Mouse (Mus musculus) heart, embryonic 10.5 days (tissue): ENCODE measurements around the gene Chil1. TPM values are rescaled to one million over a fixed set of nuclear protein-coding genes. Genes with fewer than 3 reads are reported as not detected.

ENCODE experiments used
- DNase-seq: peaks from one replicate; pipeline ENCODE4 v3.0.0-alpha.2; 2017; ENCODE audit warnings: low spot score
- H3K27ac ChIP-seq: fragments of 300-500 bp; sonication (generic); 2 replicates; pipeline ENCODE4 v1.5.1; 2016; ENCODE audit warnings: mild to moderate bottlenecking
- H3K27me3 ChIP-seq: fragments of 300-500 bp; sonication (generic); 2 replicates; pipeline ENCODE4 v1.6.1; 2016; ENCODE audit warnings: mild to moderate bottlenecking; ENCODE audit not compliant: poor library complexity, insufficient read depth, severe bottlenecking
- H3K36me3 ChIP-seq: fragments of 300-500 bp; sonication (generic); 2 replicates; pipeline ENCODE4 v1.6.1; 2016; ENCODE audit warnings: mild to moderate bottlenecking, moderate library complexity
- H3K4me1 ChIP-seq: fragments of 300-500 bp; sonication (generic); 2 replicates; pipeline ENCODE4 v1.6.1; 2016; ENCODE audit warnings: mild to moderate bottlenecking
- H3K4me3 ChIP-seq: fragments of 300-500 bp; sonication (generic); 2 replicates; pipeline ENCODE4 v1.5.1; 2016; ENCODE audit warnings: mild to moderate bottlenecking, moderate library complexity
- H3K9me3 ChIP-seq: fragments of 300-500 bp; sonication (generic); 2 replicates; pipeline ENCODE4 v1.6.1; 2016; ENCODE audit warnings: mild to moderate bottlenecking, moderate library complexity
- WGBS: fragments of 180-500 bp; shearing (Covaris S2); methylation state at CpG from one replicate; pipeline ENCODE4 v1.1.7; 2016; 5-methylcytosine and 5-hydroxymethylcytosine counted together
- polyA plus RNA-seq: library from polyadenylated mRNA; unstranded; fragments of >200 nt; fragmentation: Nextera tagmentation; extraction: Ambion mirVana; gene quantifications from 2 replicates; pipeline ENCODE4 v1.2.1, GENCODE M21; 2016

Chil1 gene
- polyA plus RNA-seq, 1 experiment from 2014 or later = 1.1 TPM

DNA sequence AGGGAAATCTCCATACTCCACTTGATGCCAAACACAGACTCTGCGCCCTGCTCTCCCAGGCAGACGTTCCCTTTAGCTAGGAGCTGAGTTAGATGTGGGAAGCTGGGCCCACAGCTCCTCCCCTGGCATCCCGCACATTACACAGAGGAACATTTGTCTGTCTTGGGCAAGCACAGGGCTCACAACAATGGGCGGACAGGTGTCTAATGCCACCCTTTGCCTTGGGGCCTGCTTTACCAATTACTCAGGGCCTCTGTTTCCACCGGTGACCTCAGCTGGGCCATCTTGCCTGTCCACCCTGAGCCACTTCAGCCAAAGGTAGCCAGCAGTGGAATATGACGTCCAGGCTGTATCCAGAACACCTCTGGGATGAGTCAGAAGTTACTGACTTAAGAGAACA lies 20.6 kb upstream of the Chil1 start:
- DNase-seq = no peak
- Histone ChIP-seq H3K9me3 (no peaks in the 10 kb centered on the region), H3K27me3 (peaks cover 5% of the 10 kb centered on the region), H3K4me1 (no peaks in the 10 kb centered on the region), H3K27ac (no peak overlapping the region), H3K36me3 (no peaks in the 10 kb centered on the region), H3K4me3 (no peak overlapping the region)
- WGBS = 76% methylated on average over 6 of the region's 6 CpGs

DNA sequence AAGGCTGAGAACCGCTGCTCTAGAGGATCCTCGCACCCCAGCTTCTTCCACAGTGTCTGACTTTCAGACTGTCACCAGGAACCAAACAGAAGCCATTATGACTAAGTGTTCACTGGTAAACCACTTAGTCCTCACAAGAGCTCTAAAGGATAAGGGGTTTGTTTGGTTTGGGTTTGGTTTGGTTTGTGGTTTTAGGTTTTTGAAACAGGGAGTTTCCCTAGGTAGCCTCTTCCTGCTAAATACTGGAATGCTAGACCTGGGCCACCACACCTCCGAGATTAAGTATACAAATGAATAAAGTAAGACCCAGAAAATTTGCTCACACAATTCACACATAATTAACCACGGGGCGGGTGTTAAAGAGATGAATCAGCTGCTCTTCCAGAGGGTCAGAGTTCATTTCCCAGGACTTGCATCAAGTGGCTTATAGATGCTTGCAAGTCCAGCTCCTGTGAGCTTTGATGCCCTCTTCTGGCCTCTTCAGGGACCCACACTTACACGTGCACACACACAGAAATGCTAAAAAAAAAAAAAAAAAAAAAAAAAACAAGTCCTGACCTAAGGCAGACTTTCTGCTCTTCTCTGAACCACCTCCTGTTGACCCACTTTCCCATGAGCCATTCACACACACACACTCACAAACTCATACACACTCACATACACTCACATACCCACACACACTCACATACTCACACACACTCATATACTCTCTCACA lies 19.3 kb upstream of the Chil1 start:
- no peaks in the 10 kb centered on the region for H3K36me3 ChIP-seq
- no peaks in the 10 kb centered on the region for H3K9me3 ChIP-seq
- H3K4me1 ChIP-seq = peaks cover 4% of the 10 kb centered on the region
- H3K27ac ChIP-seq = no peak overlapping the region
- DNase-seq = no peak
- H3K4me3 ChIP-seq = no peak overlapping the region
- WGBS = 80% methylated on average over 6 of the region's 6 CpGs
- H3K27me3 ChIP-seq = peaks cover 5% of the 10 kb centered on the region

DNA sequence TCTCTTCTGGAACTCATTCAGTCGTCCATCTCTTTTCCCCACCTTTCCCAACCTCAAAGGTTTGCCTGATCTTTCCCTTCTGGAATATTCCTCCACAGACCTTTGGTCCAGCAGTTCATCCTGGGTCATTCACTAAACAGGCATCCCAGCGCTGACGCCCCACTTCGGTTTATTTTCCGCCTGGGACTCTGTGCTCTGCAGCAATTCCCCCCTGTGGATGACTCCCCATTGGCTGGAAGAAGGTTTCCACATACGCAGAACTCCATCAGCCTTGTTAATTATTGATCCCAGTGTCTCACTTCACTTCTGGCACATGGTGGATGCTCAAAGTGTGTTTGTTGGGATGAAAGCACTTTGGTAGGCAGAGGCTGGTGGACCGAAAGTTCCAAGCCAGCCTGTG lies 18.5 kb upstream of the Chil1 start:
- Histone ChIP-seq H3K4me3 (no peak overlapping the region), H3K27me3 (peaks cover 5% of the 10 kb centered on the region), H3K36me3 (no peaks in the 10 kb centered on the region), H3K4me1 (peaks cover 12% of the 10 kb centered on the region), H3K9me3 (no peaks in the 10 kb centered on the region), H3K27ac (no peak overlapping the region)
- 87% methylated on average over 7 of the region's 7 CpGs for WGBS
- DNase-seq = no peak

DNA sequence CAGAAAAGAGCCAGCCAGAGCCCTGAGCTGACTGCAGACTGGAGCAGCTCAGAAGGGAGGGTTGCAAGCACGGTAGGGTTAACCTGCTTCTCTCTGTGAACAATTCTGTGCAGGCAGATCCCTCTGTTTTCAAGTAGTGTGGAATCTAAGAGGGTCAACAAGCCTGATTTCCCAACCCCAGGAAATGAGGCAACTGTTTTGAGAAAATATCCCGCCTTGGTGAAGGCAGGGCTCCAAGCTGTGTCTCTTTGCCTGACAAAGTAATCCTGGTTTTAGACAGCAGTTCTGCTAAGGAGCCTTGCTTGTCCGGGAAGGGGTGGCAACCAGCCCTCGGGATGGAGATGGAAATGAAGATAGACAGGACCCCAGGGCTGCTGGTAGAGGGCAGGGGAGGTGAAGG lies 17.5 kb upstream of the Chil1 start:
- Histone ChIP-seq H3K9me3 (no peaks in the 10 kb centered on the region), H3K4me3 (no peak overlapping the region), H3K4me1 (peaks cover 15% of the 10 kb centered on the region), H3K36me3 (no peaks in the 10 kb centered on the region), H3K27ac (no peak overlapping the region), H3K27me3 (peaks cover 5% of the 10 kb centered on the region)
- no peak for DNase-seq
- 71% methylated on average over 4 of the region's 4 CpGs for WGBS

DNA sequence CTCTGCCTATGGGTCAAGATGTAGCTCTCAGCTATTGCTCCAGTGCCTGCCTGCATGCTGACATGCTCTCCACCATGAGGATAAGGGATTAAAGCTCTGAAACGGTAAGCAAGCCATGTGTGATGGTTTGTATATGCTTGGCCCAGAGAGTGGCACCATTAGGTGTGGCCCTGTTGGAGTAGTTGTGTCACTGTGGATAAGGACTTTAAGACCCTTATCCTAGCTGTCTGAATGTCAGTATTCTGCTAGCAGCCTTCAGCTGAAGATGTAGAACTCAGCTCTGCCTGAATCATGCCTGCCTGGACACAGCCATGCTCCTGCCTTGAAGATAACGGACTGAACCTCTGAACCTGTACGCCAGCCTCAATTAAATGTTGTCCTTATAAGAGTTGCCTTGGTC lies 15.4 kb upstream of the Chil1 start:
- Histone ChIP-seq H3K27ac (no peak overlapping the region), H3K9me3 (no peaks in the 10 kb centered on the region), H3K4me1 (peaks cover 15% of the 10 kb centered on the region), H3K4me3 (no peak overlapping the region), H3K27me3 (no peaks in the 10 kb centered on the region), H3K36me3 (no peaks in the 10 kb centered on the region)
- DNase-seq = no peak
- 89% methylated on average over 3 of the region's 3 CpGs for WGBS

DNA sequence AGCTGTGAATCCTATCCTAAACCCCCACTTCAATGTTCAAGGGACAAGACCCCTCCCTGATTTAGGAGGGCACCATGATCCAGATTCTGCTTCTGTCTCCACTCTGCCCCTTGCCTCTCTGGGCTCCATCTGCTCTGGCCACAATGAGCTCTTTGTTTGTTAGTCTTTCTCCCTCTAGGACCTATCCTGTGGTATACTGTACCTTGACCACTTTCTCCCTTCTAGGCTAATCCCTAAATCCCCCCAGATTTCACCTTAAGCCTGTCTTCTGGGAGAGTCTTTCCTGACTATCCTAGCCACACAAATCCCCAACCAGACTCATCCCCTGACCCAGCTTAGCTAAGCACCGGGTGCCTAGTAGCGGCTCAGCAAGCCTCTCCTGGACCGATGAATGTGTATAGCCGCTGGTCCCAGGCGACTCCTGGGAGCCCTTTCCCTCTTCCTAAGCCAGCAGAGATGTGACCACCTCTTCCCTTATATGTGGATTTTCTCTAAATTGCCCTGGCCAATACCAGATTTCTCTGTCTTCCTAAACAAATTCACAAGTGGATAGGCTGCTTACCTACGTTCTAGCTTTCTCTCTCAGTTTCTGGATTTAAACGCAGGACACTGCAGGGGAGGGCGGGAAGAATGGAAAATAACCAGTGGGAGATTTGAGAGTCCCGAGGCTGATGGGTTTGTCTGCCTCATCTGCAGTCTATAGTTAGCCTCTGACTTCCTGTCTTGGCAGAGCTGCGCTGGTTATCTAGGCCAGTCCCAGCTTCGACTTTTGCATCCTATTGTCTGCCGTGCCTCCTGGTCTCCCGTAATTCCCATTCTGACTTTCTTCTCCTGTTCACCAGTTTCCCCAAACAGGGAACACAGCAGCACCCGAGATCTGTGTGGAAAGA lies 14.3 kb upstream of the Chil1 start:
- no peak overlapping the region for H3K4me3 ChIP-seq
- DNase-seq = no peak
- H3K4me1 ChIP-seq = peaks cover 15% of the 10 kb centered on the region
- H3K27me3 ChIP-seq = no peaks in the 10 kb centered on the region
- WGBS = 40% methylated on average over 14 of the region's 14 CpGs
- H3K36me3 ChIP-seq = no peaks in the 10 kb centered on the region
- no peaks in the 10 kb centered on the region for H3K9me3 ChIP-seq
- H3K27ac ChIP-seq = peak overlapping the region; percentile 17; the same call in 1 of the 2 replicates

DNA sequence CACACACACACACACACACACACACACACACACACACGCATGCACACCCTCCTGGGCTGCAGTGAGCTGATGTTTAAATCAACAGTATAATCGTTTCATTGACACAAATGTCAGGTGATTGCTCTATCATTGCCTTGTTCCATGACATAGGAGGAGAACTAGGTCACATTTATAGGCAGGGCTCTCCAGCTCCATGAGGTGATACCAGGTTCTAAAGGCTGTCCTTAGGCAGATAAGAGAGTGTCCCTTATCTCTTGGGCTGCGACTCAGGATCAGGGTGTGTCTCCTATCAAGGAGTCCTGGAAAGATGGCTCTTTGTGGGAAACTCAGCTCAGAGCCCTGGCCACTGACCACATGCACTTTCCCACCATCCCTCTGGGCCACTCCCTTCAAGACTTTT lies 13.4 kb upstream of the Chil1 start:
- no peaks in the 10 kb centered on the region for H3K9me3 ChIP-seq
- H3K27ac ChIP-seq = no peak overlapping the region
- peaks cover 15% of the 10 kb centered on the region for H3K4me1 ChIP-seq
- 50% methylated on average over 3 of the region's 3 CpGs for WGBS
- H3K27me3 ChIP-seq = no peaks in the 10 kb centered on the region
- no peak overlapping the region for H3K4me3 ChIP-seq
- no peak for DNase-seq
- H3K36me3 ChIP-seq = no peaks in the 10 kb centered on the region

DNA sequence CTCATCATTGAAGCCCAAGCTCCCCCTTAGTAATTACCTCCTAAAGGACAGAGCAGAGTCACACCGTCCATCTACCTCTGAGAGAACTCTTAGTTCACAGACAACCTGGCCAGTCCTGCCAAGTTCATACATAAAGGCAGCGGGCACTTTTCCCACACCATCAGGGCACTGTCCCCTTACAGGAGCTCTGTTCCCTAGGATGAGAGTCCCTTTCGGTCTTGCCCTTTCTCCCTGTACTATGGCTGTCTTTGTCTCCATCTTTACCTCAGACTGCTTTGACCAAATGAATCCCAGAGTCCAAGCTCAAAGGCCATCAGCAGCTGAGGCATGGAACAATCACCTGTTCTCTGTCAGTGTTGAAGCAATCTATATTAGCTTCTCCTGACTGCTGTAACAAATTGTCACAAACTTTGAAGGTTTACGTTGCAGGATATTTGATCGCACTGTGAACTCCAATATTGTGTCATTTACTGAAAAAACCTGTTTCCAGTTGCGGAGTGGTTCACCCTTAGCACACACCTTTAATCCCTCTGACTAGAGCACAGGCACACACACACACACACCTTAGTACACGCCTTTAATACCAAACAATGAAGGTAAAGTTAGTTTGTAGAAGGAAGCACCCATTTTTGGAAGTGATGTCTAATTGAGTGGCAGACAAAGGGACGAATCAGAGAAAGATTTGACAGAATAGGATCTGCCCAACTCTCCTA lies 12.8 kb upstream of the Chil1 start:
- DNase-seq = no peak
- 91% methylated on average over 8 of the region's 8 CpGs for WGBS
- H3K27me3 ChIP-seq = no peaks in the 10 kb centered on the region
- H3K36me3 ChIP-seq = no peaks in the 10 kb centered on the region
- H3K27ac ChIP-seq = no peak overlapping the region
- H3K4me1 ChIP-seq = peaks cover 15% of the 10 kb centered on the region
- no peak overlapping the region for H3K4me3 ChIP-seq
- no peaks in the 10 kb centered on the region for H3K9me3 ChIP-seq

DNA sequence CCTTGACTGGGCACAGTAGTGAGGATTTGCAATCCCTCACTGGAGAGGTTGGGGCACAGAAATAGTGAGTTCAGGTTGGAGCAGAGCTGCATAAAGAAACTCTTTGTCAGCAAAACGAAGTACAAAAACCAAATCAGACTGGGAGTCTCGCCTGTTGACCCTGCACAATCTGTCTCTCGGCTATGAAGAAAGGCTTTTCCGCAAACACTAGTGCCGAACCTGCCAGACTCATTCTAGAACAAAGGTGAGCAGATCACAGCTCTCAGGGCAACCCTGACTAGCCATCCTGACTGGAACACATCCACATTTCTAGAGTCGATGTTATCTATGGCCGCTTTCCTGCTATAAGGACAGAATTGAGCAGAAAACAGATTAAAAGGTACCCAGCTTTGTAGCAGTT lies 8.9 kb upstream of the Chil1 start:
- WGBS = 69% methylated on average over 7 of the region's 7 CpGs
- Histone ChIP-seq H3K36me3 (no peaks in the 10 kb centered on the region), H3K27me3 (no peaks in the 10 kb centered on the region), H3K4me3 (no peak overlapping the region), H3K27ac (no peak overlapping the region), H3K9me3 (no peaks in the 10 kb centered on the region), H3K4me1 (peaks cover 7% of the 10 kb centered on the region)
- DNase-seq = no peak

DNA sequence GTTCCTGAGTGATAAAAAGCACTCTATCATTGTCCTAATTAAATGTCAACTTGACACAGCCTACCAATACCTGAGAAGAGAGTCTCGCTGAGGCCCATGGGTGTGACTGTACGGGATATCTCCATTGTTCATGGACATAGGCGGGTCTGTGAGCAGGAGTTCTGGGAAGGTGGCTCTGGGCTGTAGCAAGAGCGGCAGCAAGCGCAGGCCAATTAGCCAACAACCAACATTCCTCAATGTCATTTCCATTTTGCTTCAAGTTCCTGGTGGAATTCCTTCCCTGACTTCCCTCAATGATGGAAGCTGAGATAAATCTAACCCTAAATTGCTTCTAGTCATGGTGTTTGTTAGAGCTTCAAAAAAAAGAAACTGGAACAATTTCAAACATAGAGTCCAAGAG lies 4.0 kb upstream of the Chil1 start:
- Histone ChIP-seq H3K27ac (no peak overlapping the region), H3K27me3 (0 out of 2 replicates have a peak, but pooled peaks cover 6% of the 10 kb centered on the region), H3K36me3 (no peaks in the 10 kb centered on the region), H3K4me3 (no peak overlapping the region), H3K9me3 (no peaks in the 10 kb centered on the region), H3K4me1 (peaks cover 28% of the 10 kb centered on the region)
- no peak for DNase-seq
- 77% methylated on average over 5 of the region's 5 CpGs for WGBS

DNA sequence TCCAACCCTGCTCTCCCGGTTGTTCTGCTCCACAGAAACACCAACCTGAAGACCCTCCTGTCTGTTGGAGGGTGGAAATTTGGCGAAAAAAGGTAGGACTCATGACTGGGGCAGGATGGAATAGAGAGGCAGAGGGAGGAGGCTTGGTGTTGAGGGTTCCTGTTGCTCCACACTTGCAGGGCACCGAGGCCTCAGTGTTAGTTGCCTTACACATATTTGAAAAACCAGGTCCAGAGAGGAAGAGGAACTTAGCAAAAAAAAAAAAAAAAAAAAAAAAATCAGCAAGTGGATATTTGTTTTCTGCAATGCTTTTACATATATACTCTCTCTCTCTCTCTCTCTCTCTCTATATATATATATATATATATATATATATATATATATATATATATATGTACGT lies 2.1 kb downstream of the Chil1 start:
- no peak for DNase-seq
- Histone ChIP-seq H3K27ac (no peak overlapping the region), H3K4me1 (peaks cover 31% of the 10 kb centered on the region), H3K4me3 (no peak overlapping the region), H3K27me3 (peaks cover 18% of the 10 kb centered on the region; the same call in 1 of the 2 replicates), H3K36me3 (no peaks in the 10 kb centered on the region), H3K9me3 (no peaks in the 10 kb centered on the region)
- 76% methylated on average over 4 of the region's 4 CpGs for WGBS

DNA sequence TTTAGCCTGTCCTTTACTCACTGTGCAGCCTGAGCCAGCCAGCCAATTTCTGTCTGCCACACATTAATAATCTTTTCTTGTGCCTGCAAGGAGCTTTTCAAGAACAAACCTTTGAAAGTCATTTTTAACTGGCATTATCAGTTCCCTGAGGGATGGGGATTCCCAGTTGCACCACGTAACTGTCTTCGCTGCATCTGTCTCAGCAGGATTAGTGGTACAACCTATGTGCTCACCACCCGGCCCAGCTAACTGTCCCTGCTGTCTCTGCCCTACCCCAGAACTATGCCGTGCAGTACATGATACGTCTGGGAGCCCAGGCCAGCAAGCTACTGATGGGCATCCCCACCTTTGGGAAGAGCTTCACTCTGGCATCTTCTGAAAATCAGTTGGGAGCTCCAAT lies 6.2 kb downstream of the Chil1 start:
- no peaks in the 10 kb centered on the region for H3K9me3 ChIP-seq
- WGBS = 82% methylated on average over 5 of the region's 5 CpGs
- H3K4me3 ChIP-seq = no peak overlapping the region
- peaks cover 23% of the 10 kb centered on the region for H3K4me1 ChIP-seq
- no peaks in the 10 kb centered on the region for H3K36me3 ChIP-seq
- H3K27ac ChIP-seq = no peak overlapping the region
- H3K27me3 ChIP-seq = peaks cover 19% of the 10 kb centered on the region; the same call in 1 of the 2 replicates
- DNase-seq = no peak
